Mouse (Mus musculus): ENCODE measurements at regions not wholly inside any gene's neighbourhood (a gene's known extent, or its start where the extent isn't known, plus 50 kb on each side); places are given as distances from the start of the nearest gene placed in this dataset.
"Not testable (repeated sequence)": the region's sequence is repeated elsewhere in the genome, so short reads cannot be mapped to it uniquely, and the experiment has no call there.

GRCm38 (mm10) chr6:70517932-70518331 is 274.1 kb downstream of the Rpia start:
- Histone ChIP-seq H3K4me3 (ENCODE audit: insufficient read depth, low read length) (no peak overlapping the region), H3K27ac (ENCODE audit: insufficient read depth, low read length) (no peak overlapping the region), H3K4me1 (ENCODE audit: control insufficient read depth, insufficient read depth, low read length) (no peaks in the 10 kb centered on the region)
- TF ChIP-seq CTCF (IDR thresholded peaks at IDR 0.05; ENCODE audit: extremely low read depth, insufficient read depth, low read length) (no peak), POLR2A (IDR thresholded peaks at IDR 0.05; ENCODE audit: extremely low read depth, insufficient read depth, low read length) (no peak)

DNA sequence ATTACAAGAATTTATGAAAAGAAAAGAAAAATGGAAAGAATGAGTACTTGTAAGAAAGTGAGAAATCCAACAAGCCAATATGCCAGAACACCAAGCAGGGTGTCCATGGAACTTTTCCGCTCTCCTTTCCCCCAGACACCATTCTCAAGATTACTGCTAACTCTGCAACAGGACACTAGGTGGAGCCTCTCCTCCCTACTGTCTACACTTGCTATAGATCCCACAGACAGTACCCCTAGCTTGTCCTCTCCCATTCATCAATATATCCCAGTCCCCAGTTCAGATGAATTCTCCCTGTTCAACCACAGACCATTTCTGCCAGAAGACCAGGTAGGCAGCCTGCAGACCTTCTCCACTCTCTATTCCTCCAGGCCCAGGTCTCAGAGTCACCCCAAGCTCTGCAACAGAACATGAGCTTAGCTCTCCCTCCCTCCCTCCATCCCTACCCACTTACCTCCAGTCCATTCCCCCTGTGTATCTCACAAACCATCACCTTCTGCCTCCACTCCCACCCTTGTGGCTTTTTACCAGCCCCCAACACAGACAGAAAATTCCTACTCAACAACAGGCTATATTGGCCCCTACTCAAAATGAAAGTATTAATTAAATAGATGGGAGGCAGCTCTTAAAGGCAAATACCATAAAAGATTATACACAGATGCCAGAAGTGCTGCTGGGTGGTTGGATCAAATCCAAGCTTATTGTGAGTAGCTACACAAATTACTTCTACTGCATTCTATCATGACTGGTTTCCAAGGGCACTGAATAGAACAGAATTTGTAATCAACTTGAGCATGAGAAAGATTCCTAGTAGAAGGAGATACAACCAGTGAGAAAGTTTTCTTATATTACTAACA is 323.2 kb downstream of the Rpia start:
- no peak overlapping the region for H3K4me3 ChIP-seq (ENCODE audit: insufficient read depth, low read length)
- no peak overlapping the region for H3K27ac ChIP-seq (ENCODE audit: insufficient read depth, low read length)
- H3K4me1 ChIP-seq (ENCODE audit: control insufficient read depth, insufficient read depth, low read length) = no peaks in the 10 kb centered on the region
- TF ChIP-seq POLR2A (IDR thresholded peaks at IDR 0.05; ENCODE audit: extremely low read depth, insufficient read depth, low read length) (no peak), CTCF (IDR thresholded peaks at IDR 0.05; ENCODE audit: extremely low read depth, insufficient read depth, low read length) (peak; percentile 32; the same call in 1 of the 2 replicates)

GRCm38 (mm10) chr6:70457279-70457678 is 334.8 kb downstream of the Rpia start:
- H3K27ac ChIP-seq (ENCODE audit: insufficient read depth, low read length) = no peak overlapping the region
- no peak overlapping the region for H3K4me3 ChIP-seq (ENCODE audit: insufficient read depth, low read length)
- no peaks in the 10 kb centered on the region for H3K4me1 ChIP-seq (ENCODE audit: control insufficient read depth, insufficient read depth, low read length)
- TF ChIP-seq POLR2A (IDR thresholded peaks at IDR 0.05; ENCODE audit: extremely low read depth, insufficient read depth, low read length) (no peak), CTCF (IDR thresholded peaks at IDR 0.05; ENCODE audit: extremely low read depth, insufficient read depth, low read length) (no peak)

GRCm38 (mm10) chr6:70434739-70435138 is 357.3 kb downstream of the Rpia start:
- not testable (repeated sequence) for H3K27ac ChIP-seq (ENCODE audit: insufficient read depth, low read length); H3K4me1 ChIP-seq (ENCODE audit: control insufficient read depth, insufficient read depth, low read length)

DNA sequence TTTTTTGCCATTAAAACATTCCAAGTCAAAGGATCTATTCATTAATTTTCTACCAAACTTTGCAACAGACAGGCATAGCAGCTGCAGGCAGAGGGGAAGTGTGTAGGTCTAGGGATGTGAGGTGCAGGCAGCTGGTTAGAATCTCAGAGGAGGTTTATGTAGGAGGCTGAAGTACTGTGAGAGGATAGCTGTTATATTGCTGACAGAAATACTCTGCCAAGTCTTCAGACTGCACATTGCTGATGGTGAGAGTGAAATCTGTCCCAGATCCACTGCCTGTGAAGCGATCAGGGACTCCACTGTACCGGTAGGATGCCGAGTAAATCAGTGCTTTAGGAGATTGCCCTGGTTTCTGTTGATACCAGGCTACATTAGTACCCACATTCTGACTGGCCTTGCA is 385.7 kb downstream of the Rpia start:
- not testable (repeated sequence) for H3K27ac ChIP-seq (ENCODE audit: insufficient read depth, low read length); H3K4me1 ChIP-seq (ENCODE audit: control insufficient read depth, insufficient read depth, low read length); H3K4me3 ChIP-seq (ENCODE audit: insufficient read depth, low read length)

More at GRCm38 (mm10) chr6:70434739-70435138, 357.3 kb downstream of the Rpia start:
- H3K4me3 ChIP-seq (ENCODE audit: insufficient read depth, low read length) = not testable (repeated sequence)

DNA sequence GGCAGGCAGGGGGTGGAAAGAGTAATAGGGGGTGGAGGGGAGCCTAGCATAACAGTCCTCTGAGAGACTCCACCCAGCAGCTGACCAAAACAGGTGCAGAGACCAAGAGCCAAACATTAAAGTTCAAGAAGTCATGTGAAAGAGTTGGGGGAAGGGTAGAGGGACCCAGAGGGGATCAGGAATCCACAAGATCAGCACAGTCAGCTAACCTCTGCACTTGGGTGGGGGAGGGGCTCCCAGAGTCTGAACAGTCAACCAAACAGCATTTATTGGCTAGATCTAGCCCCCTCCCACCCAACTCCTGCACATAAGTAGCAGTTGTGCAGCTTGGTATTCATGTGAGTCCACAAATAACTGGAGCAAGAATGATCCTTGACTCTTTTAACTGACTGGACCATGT is 402.2 kb downstream of the Rpia start:
- H3K27ac ChIP-seq (ENCODE audit: insufficient read depth, low read length); H3K4me1 ChIP-seq (ENCODE audit: control insufficient read depth, insufficient read depth, low read length); H3K4me3 ChIP-seq (ENCODE audit: insufficient read depth, low read length): not testable (repeated sequence)

GRCm38 (mm10) chr6:70386396-70386795 is 405.6 kb downstream of the Rpia start:
- not testable (repeated sequence) for H3K4me1 ChIP-seq (ENCODE audit: control insufficient read depth, insufficient read depth, low read length); H3K27ac ChIP-seq (ENCODE audit: insufficient read depth, low read length); H3K4me3 ChIP-seq (ENCODE audit: insufficient read depth, low read length)

DNA sequence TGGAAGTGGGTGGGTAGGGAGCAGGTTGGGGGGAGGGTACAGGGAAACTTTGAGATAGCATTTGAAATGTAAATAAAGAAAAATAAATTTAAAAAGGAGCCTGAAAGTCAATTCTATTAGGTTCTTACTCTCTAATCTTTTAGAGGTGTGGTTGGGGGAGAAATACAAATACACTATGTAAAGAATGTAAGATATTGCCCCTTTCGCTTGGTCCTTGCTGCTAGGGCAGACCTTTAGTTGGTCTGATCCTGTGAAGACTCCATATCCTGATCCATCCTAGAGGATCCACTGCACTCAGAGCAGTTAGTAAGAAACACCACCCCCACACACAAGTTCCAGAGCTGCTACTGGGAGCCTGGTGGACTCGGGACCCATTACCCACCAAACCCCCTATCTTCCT is 412.7 kb downstream of the Rpia start:
- not testable (repeated sequence) for H3K27ac ChIP-seq (ENCODE audit: insufficient read depth, low read length); H3K4me3 ChIP-seq (ENCODE audit: insufficient read depth, low read length); H3K4me1 ChIP-seq (ENCODE audit: control insufficient read depth, insufficient read depth, low read length)

DNA sequence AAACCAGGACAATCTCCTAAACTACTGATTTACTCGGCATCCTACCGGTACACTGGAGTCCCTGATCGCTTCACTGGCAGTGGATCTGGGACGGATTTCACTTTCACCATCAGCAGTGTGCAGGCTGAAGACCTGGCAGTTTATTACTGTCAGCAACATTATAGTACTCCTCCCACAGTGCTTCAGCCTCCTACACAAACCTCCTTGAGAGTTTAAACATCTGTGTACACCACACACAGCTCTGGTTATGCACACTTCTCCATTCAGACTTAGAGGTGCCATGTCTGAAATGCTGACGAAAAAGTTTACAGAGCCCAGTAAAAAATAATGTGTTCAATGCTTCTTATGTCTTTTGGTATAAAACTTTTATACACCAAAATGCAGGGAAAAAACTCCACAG is 420.2 kb downstream of the Rpia start:
- H3K27ac ChIP-seq (ENCODE audit: insufficient read depth, low read length); H3K4me1 ChIP-seq (ENCODE audit: control insufficient read depth, insufficient read depth, low read length); H3K4me3 ChIP-seq (ENCODE audit: insufficient read depth, low read length): not testable (repeated sequence)

GRCm38 (mm10) chr6:70356303-70356702 is 435.7 kb downstream of the Rpia start:
- TF ChIP-seq CTCF (IDR thresholded peaks at IDR 0.05; ENCODE audit: extremely low read depth, insufficient read depth, low read length) = no peak
- no peak overlapping the region for H3K4me3 ChIP-seq (ENCODE audit: insufficient read depth, low read length)
- H3K4me1 ChIP-seq (ENCODE audit: control insufficient read depth, insufficient read depth, low read length) = no peaks in the 10 kb centered on the region
- H3K27ac ChIP-seq (ENCODE audit: insufficient read depth, low read length) = no peak overlapping the region

DNA sequence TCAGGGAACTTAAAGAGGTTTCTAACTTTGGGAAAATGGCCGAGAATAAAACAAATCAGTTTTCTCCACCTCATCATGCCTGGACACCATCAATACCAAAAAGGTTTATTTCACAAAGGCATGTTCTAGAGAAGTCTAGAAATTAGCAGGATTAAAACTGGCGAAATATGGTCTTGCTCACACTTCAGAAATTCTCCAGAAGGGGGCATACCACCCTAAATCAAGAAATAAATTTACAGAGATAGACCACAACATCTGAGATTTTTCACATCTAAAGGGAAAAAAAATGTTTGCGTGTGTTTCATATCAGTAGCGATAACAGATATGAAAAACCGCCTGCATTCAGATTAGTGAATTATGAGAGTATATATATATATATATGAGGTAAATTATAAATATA is 449.9 kb downstream of the Rpia start:
- Histone ChIP-seq H3K4me3 (ENCODE audit: insufficient read depth, low read length) (no peak overlapping the region), H3K27ac (ENCODE audit: insufficient read depth, low read length) (no peak overlapping the region), H3K4me1 (ENCODE audit: control insufficient read depth, insufficient read depth, low read length) (peaks cover 1% of the 10 kb centered on the region; the same call in 1 of the 2 replicates)
- TF ChIP-seq POLR2A (IDR thresholded peaks at IDR 0.05; ENCODE audit: extremely low read depth, insufficient read depth, low read length) (no peak), CTCF (IDR thresholded peaks at IDR 0.05; ENCODE audit: extremely low read depth, insufficient read depth, low read length) (no peak)

GRCm38 (mm10) chr6:70340691-70341090 is 451.3 kb downstream of the Rpia start:
- H3K4me3 ChIP-seq (ENCODE audit: insufficient read depth, low read length); H3K4me1 ChIP-seq (ENCODE audit: control insufficient read depth, insufficient read depth, low read length); H3K27ac ChIP-seq (ENCODE audit: insufficient read depth, low read length): not testable (repeated sequence)

Measured in cortical plate, adult 2 months (tissue).